9 mouse cellular contexts compared by ENCODE assay signal in genomic region chr1:194148416-194149364, GRCm38 (mm10).
DNase-seq lines count a peak whose midpoint lies in the region; ATAC-seq and TF ChIP-seq lines count a peak whose summit lies in the region.
"Had no signal": no experiment of that assay in that cellular context is flagged by ENCODE, and none has a peak within 500 bp of the region (broad histone marks: within the 10 kb centered on the region; RNA-seq: fewer than 3 reads in every experiment).

No protein-coding gene starts in this region.

- no peaks in the 10 kb centered on the region for H3K79me2 ChIP-seq in heart, adult 2 months (replicated peaks; ENCODE audit: control insufficient read depth, insufficient read depth, low read length)

- no peaks in the 10 kb centered on the region for H3K27me3 ChIP-seq in heart, embryonic 15.5 days
- no peaks in the 10 kb centered on the region for H3K27me3 ChIP-seq in heart, adult 2 months (ENCODE audit: control insufficient read depth, insufficient read depth, low read length)
- peaks cover 9% of the 10 kb centered on the region; the same call in 1 of the 2 replicates for H3K27me3 ChIP-seq in limb, embryonic 13.5 days
- H3K27me3 ChIP-seq: CH12.LX had no signal

- no peak for TF ChIP-seq EP300 in heart, adult 2 months (IDR thresholded peaks at IDR 0.05; ENCODE audit: insufficient read depth, low read depth, low read length)

- H3K27ac ChIP-seq in heart, embryonic 15.5 days, result peak overlapping the region; percentile 35; the same call in 1 of the 2 replicates
- H3K27ac ChIP-seq in heart, adult 2 months, result no peak overlapping the region
- H3K27ac ChIP-seq in limb, embryonic 13.5 days, result no peak overlapping the region

- intact Hi-C loops in heart, adult 2 months (cut with DNase I), result no loop called here
- intact Hi-C loops in left cerebral cortex, postnatal 14 days (cut with DNase I), result no loop called here
- intact Hi-C loops in left cerebral cortex, postnatal 4 days (cut with DNase I), result no loop called here

- no peak for DNase-seq in heart, adult 2 months
- peak; percentile 20 to 28 for DNase-seq in left cerebral cortex, postnatal 14 days (ENCODE audit: low spot score in 2 of 2)
- no peak for DNase-seq in left cerebral cortex, postnatal 4 days
- DNase-seq in embryo, embryonic 10.5 days (ENCODE audit: low spot score), result peak; percentile 37
- DNase-seq in adrenal gland, postnatal 10 days, result no peak

- TF ChIP-seq CTCF in heart, adult 2 months (IDR thresholded peaks at IDR 0.05), result no peak

- peak overlapping the region; percentile 23 for H3K4me2 ChIP-seq in heart, embryonic 15.5 days
- no peak overlapping the region for H3K4me2 ChIP-seq in limb, embryonic 13.5 days (replicated peaks)

- no peak for TF ChIP-seq POLR2A in heart, adult 2 months (IDR thresholded peaks at IDR 0.05; ENCODE audit: insufficient read depth, low read depth, low read length)

- H3K4me3 ChIP-seq in heart, embryonic 15.5 days, result no peak overlapping the region
- no peak overlapping the region for H3K4me3 ChIP-seq in heart, adult 2 months
- H3K4me3 ChIP-seq in limb, embryonic 13.5 days, result no peak overlapping the region

- no peaks in the 10 kb centered on the region for H3K9me3 ChIP-seq in heart, embryonic 15.5 days (replicated peaks)
- no peaks in the 10 kb centered on the region for H3K9me3 ChIP-seq in limb, embryonic 13.5 days

- H3K36me3 ChIP-seq in heart, embryonic 15.5 days, result no peaks in the 10 kb centered on the region
- no peaks in the 10 kb centered on the region for H3K36me3 ChIP-seq in heart, adult 2 months (ENCODE audit: control insufficient read depth, insufficient read depth, low read length)
- no peaks in the 10 kb centered on the region for H3K36me3 ChIP-seq in limb, embryonic 13.5 days

- ATAC-seq in heart, embryonic 15.5 days (replicated peaks; ENCODE audit: insufficient number of reproducible peaks, insufficient read depth, low FRiP score, low read depth), result no peak
- ATAC-seq in limb, embryonic 13.5 days (ENCODE audit: low FRiP score, low read depth), result 0 out of 2 replicates have a peak, but pooled peaks have one; percentile 40
- ATAC-seq in CD4-positive, CD25-positive, alpha-beta regulatory T cell, adult 4 months, result no peak

- H3K9ac ChIP-seq in heart, embryonic 15.5 days, result no peak overlapping the region
- H3K9ac ChIP-seq in heart, adult 2 months (ENCODE audit: low read depth, low read length), result no peak overlapping the region
- no peak overlapping the region for H3K9ac ChIP-seq in limb, embryonic 13.5 days

- H3K4me1 ChIP-seq in heart, embryonic 15.5 days (replicated peaks), result peaks cover 5% of the 10 kb centered on the region; the same call in 1 of the 2 replicates
- no peaks in the 10 kb centered on the region for H3K4me1 ChIP-seq in heart, adult 2 months (ENCODE audit: control insufficient read depth, insufficient read depth, low read length)
- peaks cover 12% of the 10 kb centered on the region; the same call in 1 of the 2 replicates for H3K4me1 ChIP-seq in limb, embryonic 13.5 days

- WGBS in heart, embryonic 15.5 days, result 40% methylated on average over 11 of the region's 11 CpGs
- WGBS in heart, adult 2 months, result 29% methylated on average over 11 of the region's 11 CpGs
- 38% methylated on average over 11 of the region's 11 CpGs for WGBS in limb, embryonic 13.5 days

Comparison
In these comparisons a context has a peak if more than half of its experiments do, and no peak if none do; other contexts are left out.
1. DNase-seq: peak in left cerebral cortex, postnatal 14 days (2 of 2) and embryo, embryonic 10.5 days (single experiment); none in heart, adult 2 months (0 of 2), left cerebral cortex, postnatal 4 days (single experiment) and adrenal gland, postnatal 10 days (single experiment).